Mouse (Mus musculus): ENCODE data around the gene Ackr2.

- TF ChIP-seq CTCF (IDR thresholded peaks at IDR 0.05; ENCODE audit: control insufficient read depth, insufficient read depth, insufficient replicate concordance, low read depth, low read length) (no peak), POLR2A (IDR thresholded peaks at IDR 0.05; ENCODE audit: control insufficient read depth, low read depth, low read length) (no peak)
Measured at GRCm38 (mm10) chr9:121937451-121937864, 39.3 kb downstream of the Ackr2 start.
